Mouse (Mus musculus) cerebellum, postnatal 25 days (tissue): ENCODE results near the gene Hist1h2bl.

Experiments
- DNase-seq, 2 experiments: peaks; one replicate each; pipeline ENCODE4 v3.0.0; 2021; ENCODE audit warnings: mixed read lengths in 2 of 2

The Hist1h2bl gene

GRCm38 (mm10) chr13:21715864-21716539 is at the start of gene Hist1h2bl, which contains the start of gene Hist1h2ai:
Gene Hist1h2bl (minus strand): TSS chr13:21716143.
Gene Hist1h2ai (plus strand): TSS chr13:21716422.
- peak; percentile 80 to 81 for DNase-seq

GRCm38 (mm10) chr13:21755707-21756106 is 39.8 kb upstream of the Hist1h2bl start:
- DNase-seq = no peak

GRCm38 (mm10) chr13:21754294-21755001 is 38.5 kb upstream of the Hist1h2bl start:
- peak in 1 of 2 experiments; percentile 42 for DNase-seq

- peak; percentile 67 to 70 for DNase-seq
Measured at GRCm38 (mm10) chr13:21753524-21754285, 37.8 kb upstream of the Hist1h2bl start, which contains the start of the genes Hist1h2ak and Hist1h2bn. Gene Hist1h2ak (minus strand): TSS chr13:21753827. Gene Hist1h2bn (plus strand): TSS chr13:21754123.

- DNase-seq = no peak
Measured at GRCm38 (mm10) chr13:21753051-21753523, 37.1 kb upstream of the Hist1h2bl start.

GRCm38 (mm10) chr13:21752356-21752755 is 36.4 kb upstream of the Hist1h2bl start:
- no peak for DNase-seq

- DNase-seq = no peak
Measured at GRCm38 (mm10) chr13:21751827-21752226, 35.9 kb upstream of the Hist1h2bl start.

- no peak for DNase-seq
Measured at GRCm38 (mm10) chr13:21751417-21751816, 35.5 kb upstream of the Hist1h2bl start.

- DNase-seq = peak; percentile 95
Measured at GRCm38 (mm10) chr13:21750159-21751017, 34.4 kb upstream of the Hist1h2bl start, which contains the start of gene Hist1h4k. Gene Hist1h4k (minus strand): TSS chr13:21750505.

GRCm38 (mm10) chr13:21749387-21750158 is 33.6 kb upstream of the Hist1h2bl start:
- no peak for DNase-seq

- no peak for DNase-seq
Measured at GRCm38 (mm10) chr13:21745006-21745405, 29.1 kb upstream of the Hist1h2bl start.

GRCm38 (mm10) chr13:21734906-21735767 is 19.2 kb upstream of the Hist1h2bl start, which contains the start of gene Hist1h4j:
Gene Hist1h4j (plus strand): TSS chr13:21735064.
- peak; percentile 80 to 84 for DNase-seq

- DNase-seq = peak; percentile 70 to 80
Measured at GRCm38 (mm10) chr13:21734010-21734905, 18.3 kb upstream of the Hist1h2bl start.

GRCm38 (mm10) chr13:21733466-21733865 is 17.5 kb upstream of the Hist1h2bl start:
- no peak for DNase-seq

- no peak for DNase-seq
Measured at GRCm38 (mm10) chr13:21729544-21729943, 13.6 kb upstream of the Hist1h2bl start.

- no peak for DNase-seq
Measured at GRCm38 (mm10) chr13:21727948-21728572, 12.1 kb upstream of the Hist1h2bl start.

- DNase-seq = no peak
Measured at GRCm38 (mm10) chr13:21722993-21723836, 7.3 kb upstream of the Hist1h2bl start.
